ENCODE assay signal across 1 mouse cellular context in genomic region chr5:77289686-77290085, GRCm38 (mm10).
TF ChIP-seq lines count a peak whose summit lies in the region.

No protein-coding gene starts in this region.

TF ChIP-seq in CH12.LX, 34 proteins besides CTCF, POLR2A, EP300 and RAD21 (continued from another document):
- TF ChIP-seq TCF12 (IDR thresholded peaks at IDR 0.05; ENCODE audit: low read depth, low read length) (peak; percentile 99), E2F4 (IDR thresholded peaks at IDR 0.05; ENCODE audit: insufficient replicate concordance, low read depth, low read length) (peak; percentile 35; the same call in 1 of the 2 replicates), MAFK (IDR thresholded peaks at IDR 0.05; ENCODE audit: insufficient replicate concordance, low read length) (peak; percentile 80), ZMIZ1 (IDR thresholded peaks at IDR 0.05; ENCODE audit: low read depth, low read length) (no peak; the same call in none of the 2 replicates), PAX5 (IDR thresholded peaks at IDR 0.05; ENCODE audit: low read length) (no peak), TBP (conservative IDR thresholded peaks at IDR 0.05; ENCODE audit: low read depth, low read length) (0 out of 2 replicates have a peak, but pooled peaks have one; percentile 7), CHD2 (IDR thresholded peaks at IDR 0.05; ENCODE audit: low read length) (peak; percentile 92), NELFE (IDR thresholded peaks at IDR 0.05; ENCODE audit: low read depth, low read length) (no peak), ELF1 (IDR thresholded peaks at IDR 0.05; ENCODE audit: low read depth, low read length) (peak; percentile 43; the same call in 1 of the 2 replicates), BHLHE40 (IDR thresholded peaks at IDR 0.05; ENCODE audit: low read depth, low read length) (peak; percentile 99), KAT2A (IDR thresholded peaks at IDR 0.05; ENCODE audit: insufficient replicate concordance, low read length) (no peak), MAZ (IDR thresholded peaks at IDR 0.05; ENCODE audit: low read depth, low read length) (peak; percentile 93), CHD1 (IDR thresholded peaks at IDR 0.05; ENCODE audit: low read depth, low read length) (no peak), NRF1 (IDR thresholded peaks at IDR 0.05; ENCODE audit: low read depth, low read length) (peak; percentile 29; the same call in 1 of the 2 replicates), SMC3 (IDR thresholded peaks at IDR 0.05; ENCODE audit: low read depth, low read length) (peak; percentile 5; the same call in 1 of the 2 replicates), USF2 (conservative IDR thresholded peaks at IDR 0.05; ENCODE audit: low read depth, low read length) (no peak), HCFC1 (IDR thresholded peaks at IDR 0.05; ENCODE audit: low read depth, low read length) (no peak), MEF2A (IDR thresholded peaks at IDR 0.05; ENCODE audit: borderline replicate concordance, low read depth, low read length) (peak; percentile 96), ZNF384 (IDR thresholded peaks at IDR 0.05; ENCODE audit: low read depth, low read length) (peak; percentile 41; the same call in 1 of the 2 replicates), UBTF (IDR thresholded peaks at IDR 0.05; ENCODE audit: low read depth, low read length) (no peak), POLR2AphosphoS2 (IDR thresholded peaks at IDR 0.05; ENCODE audit: low read depth, low read length) (no peak), SIN3A (IDR thresholded peaks at IDR 0.05; ENCODE audit: low read length) (peak; percentile 96), MYC (IDR thresholded peaks at IDR 0.05; ENCODE audit: low read depth, low read length) (peak; percentile 73), JUND (conservative IDR thresholded peaks at IDR 0.05; ENCODE audit: low read depth, low read length) (peak; percentile 79), RCOR1 (conservative IDR thresholded peaks at IDR 0.05; ENCODE audit: low read depth, low read length) (peak; percentile 99)
